Mouse (Mus musculus): Measurements from ENCODE around the gene Tmem206.

The Tmem206 gene

DNA sequence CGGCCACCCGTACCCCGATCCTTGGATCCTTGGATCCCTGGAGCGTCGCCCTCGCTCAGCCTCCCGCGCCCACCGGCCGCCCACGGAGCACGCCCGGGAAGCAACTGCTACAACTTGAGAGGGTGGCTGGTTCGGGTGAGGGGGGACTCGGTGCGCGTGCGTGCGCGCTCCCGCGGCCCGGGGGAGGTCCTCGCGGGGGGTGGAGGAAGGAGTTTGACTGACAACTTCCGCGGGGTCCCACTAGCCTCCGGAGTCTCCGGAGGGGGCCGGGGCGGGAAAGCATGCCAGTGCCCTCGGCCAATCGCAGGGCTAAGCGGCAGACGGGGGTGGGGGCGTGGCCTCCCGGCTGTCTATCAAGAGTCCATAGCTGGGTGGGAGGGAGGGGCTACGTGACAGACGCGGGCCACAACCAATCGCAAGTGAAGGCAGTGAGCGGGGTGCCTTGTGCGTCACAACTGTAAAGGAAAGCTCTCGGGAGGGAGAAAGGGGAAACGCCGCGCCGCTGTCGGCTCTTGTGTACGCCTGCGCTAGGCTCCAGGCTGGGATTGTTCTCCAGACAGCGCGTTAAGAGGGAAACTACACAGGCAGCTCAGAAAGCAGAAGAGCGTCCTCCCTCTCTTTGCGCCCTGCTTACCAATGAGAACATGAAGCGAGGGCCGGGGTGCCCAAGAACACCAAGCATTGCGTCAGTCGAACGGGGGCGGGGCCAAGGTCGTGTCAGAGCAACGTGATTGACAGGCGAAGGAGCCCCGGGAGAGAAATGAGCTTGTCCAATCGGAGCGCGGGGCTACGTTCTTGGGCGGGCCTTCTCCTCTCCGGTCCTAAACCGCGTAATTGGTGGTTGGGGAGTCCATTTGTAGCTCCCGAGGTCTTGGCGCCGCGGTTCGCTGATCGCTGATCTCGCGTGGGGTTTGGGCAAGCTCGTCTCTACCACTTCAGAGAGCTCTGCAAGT lies 71.5 kb downstream of the Tmem206 start:
- DNase-seq (ENCODE audit: low spot score in 2 of 2): peak; percentile 99 to 100
